Mouse (Mus musculus) thymus, postnatal 14 days (tissue): ENCODE results near the gene Usp54.

ENCODE experiments used
- DNase-seq: peaks from one replicate; pipeline ENCODE4 v3.0.0; 2021

The Usp54 gene

DNA sequence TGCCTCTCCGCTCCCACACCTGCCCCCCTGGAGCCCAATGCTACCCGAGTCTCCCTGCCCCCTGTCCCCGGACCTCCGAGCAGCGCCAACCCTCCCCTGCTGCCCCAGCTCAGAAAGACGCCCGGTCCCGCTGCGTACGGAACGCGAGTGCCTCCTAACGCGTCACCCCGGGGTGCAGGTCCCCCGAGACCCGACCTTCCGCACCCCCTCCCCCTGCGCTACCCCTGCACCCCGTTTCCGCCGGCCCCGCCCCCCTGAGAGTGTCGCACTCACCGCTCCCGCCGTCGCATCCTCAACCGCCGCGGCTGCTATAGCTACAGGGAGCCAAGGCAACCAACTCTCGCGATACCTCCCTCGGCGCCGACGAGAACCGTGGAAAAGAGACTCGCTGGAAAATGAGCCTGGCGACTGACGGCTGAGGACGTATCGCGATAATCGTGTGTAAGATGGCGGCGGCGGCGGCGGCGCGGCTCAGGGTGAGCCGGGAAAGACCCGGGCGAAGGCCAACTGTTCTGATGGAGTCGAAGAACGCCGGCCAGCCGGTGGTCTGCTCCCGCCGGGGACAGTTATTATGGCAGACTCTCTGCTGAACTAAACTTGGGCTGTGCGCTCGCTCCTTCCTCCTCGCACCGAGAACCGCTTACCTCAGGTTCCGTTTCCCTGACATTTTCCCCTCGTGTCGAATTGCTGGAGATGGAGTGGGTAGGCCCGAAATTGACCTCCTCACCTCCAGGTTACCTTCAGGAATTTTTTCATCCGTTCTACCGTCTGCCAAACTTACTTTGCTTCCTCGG is at the start of gene Usp54:
Gene Usp54 (minus strand): TSS at position 420 of the 794 bp plus-strand sequence.
- peak; percentile 100 for DNase-seq

- no peak for DNase-seq
Measured at GRCm38 (mm10) chr14:20689009-20689408, 48.1 kb upstream of the Usp54 start.

GRCm38 (mm10) chr14:20686576-20686975 is 45.7 kb upstream of the Usp54 start:
- no peak for DNase-seq

- peak; percentile 75 for DNase-seq
Measured at GRCm38 (mm10) chr14:20682498-20682897, 41.6 kb upstream of the Usp54 start.

GRCm38 (mm10) chr14:20681742-20682141 is 40.9 kb upstream of the Usp54 start:
- no peak for DNase-seq

DNA sequence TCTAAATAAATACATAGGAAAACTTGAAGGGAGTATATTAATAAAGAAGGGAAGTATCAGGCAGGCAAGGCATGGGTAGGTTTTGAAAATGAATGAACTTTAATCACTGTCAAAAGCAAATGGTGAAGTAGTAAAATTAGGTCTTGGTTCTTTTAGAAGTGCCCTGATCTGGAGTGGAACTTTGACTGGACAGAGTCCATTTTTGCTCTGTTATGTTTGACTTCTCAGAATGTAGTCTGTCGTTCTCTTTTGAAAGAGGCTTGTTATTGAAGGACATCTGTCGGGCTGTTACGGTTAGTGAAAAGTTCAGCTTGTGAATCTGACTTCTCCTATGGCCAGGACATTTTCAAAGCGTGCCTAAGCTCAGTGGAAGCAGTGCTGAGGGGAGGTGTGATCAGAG is 37.0 kb upstream of the Usp54 start:
- DNase-seq = no peak

GRCm38 (mm10) chr14:20674064-20674833 is 33.4 kb upstream of the Usp54 start, which contains the start of gene Sec24c:
TSS of gene Sec24c (plus strand) at chr14:20674308.
- peak; percentile 98 for DNase-seq

DNA sequence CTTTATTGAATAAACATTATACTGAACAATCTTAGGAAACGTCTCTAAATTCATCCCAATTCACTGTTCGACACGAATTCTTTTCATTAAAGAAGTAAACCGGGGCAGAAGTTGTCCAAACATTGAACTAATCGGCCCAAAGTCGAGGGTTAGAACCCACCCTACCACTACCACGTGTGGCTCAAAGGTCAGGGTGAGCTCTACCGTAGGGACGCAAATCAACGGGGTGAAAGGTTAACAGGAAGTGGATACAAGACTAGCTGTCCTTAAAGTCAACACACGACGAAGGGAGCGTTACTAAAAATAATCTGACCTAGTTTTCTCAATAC is 32.8 kb upstream of the Usp54 start:
- no peak for DNase-seq

DNA sequence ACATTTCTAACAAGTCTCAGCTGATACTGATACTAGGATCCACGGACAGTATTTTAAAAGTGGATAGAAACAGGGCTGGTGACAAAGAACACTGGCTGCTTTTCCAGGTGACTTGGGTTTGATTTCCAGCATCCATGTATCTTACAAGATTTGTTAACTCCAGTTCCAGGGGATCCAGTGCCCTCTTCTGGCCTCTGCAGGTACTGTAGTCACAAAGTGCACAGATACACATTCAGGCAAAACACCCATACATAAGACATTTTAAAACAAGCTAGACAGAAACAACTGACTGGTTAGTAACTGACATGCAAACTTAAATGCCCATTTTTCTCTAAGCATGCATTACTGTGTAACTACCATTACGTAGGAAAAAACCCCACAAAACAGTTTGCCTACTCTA is 32.1 kb upstream of the Usp54 start:
- DNase-seq = peak; percentile 50

DNA sequence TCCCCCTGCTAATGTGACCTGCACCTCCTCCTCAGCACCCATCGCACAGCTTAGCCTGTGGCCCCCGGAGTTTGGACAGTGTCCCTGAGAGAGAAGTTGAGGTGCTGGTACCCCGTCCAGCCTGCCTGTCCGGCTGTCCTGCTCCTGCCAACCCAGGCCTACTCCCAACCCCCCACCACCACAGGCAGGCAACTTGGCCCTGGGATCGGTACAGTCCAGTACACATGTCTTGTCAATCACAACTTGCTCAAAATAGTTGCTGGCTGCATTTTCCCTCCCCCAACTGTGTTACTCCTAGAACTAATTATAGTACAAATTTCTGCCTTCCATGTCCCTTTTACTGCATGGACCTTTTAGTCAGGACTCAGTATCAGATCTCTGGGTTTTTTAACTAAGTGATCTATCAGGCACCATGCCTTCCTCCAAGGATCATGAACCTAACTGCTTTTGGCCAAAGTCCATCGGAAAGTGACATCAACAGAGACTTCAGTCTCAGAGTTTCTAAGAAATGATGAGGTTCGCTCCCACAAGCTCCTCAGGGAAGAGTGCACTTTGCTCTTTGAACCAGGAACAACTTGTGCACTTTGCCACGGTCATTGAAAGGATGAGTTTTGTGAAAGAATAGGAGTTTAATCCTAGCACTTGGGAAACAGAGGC is 27.4 kb upstream of the Usp54 start, which contains the start of gene Synpo2l:
Gene Synpo2l (minus strand): TSS at position 201 of the 657 bp plus-strand sequence.
- DNase-seq = no peak

- DNase-seq = no peak
Measured at GRCm38 (mm10) chr14:20667469-20667868, 26.6 kb upstream of the Usp54 start.

- DNase-seq = no peak
Measured at GRCm38 (mm10) chr14:20664436-20664835, 23.6 kb upstream of the Usp54 start.

GRCm38 (mm10) chr14:20663601-20664000 is 22.7 kb upstream of the Usp54 start:
- DNase-seq = no peak

DNA sequence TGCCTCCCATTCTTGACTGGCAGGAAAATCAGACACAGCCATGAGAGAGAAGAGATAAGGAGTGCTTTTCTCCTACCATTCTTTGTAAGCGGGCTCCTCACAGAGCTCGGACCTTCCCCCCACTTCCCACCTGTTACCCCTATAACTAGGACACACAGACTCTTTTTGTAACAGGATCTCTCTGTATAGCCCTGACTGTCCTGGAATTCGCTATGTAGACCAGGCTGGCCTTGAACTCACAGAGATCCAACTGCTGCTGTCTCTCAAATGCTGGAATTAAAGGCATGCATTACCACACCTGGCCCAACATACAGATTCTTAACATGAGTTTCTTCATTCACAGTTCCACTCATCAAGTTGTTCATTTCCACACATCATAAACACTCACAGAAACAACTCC is 21.9 kb upstream of the Usp54 start:
- DNase-seq = no peak

DNA sequence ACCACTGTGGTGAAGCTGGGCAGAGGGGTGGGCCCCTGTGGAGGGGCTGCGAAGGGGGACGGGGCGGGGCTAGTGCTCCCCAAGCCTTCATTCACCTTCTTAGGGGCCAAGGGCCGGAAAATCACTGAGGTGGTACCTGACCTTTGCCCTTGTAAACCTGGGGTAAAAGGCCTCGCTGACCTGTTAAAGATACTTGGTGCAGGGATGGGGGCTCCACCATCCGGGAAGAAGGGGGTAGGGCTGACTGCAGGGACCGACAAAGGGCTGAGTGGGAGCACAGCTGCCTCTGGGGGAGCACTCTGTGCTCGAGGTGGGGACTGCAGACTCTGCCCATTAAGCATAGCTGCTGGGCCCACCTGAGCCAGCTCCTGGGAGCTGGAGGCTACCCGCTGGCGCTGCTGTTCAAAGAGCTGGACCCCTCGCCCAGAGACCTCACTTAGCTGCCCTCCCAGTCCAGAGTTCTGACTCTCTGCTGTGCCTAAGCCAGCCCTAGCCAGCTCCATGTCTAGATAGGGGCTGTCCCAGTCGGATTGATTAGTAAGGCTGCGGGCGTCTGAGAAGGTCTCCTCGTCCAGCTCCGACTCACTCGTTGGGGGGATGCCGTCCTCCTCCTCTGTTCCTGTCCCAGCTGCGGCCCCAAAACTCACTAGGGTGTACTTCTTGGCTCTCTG is 20.9 kb upstream of the Usp54 start:
- DNase-seq = no peak

DNA sequence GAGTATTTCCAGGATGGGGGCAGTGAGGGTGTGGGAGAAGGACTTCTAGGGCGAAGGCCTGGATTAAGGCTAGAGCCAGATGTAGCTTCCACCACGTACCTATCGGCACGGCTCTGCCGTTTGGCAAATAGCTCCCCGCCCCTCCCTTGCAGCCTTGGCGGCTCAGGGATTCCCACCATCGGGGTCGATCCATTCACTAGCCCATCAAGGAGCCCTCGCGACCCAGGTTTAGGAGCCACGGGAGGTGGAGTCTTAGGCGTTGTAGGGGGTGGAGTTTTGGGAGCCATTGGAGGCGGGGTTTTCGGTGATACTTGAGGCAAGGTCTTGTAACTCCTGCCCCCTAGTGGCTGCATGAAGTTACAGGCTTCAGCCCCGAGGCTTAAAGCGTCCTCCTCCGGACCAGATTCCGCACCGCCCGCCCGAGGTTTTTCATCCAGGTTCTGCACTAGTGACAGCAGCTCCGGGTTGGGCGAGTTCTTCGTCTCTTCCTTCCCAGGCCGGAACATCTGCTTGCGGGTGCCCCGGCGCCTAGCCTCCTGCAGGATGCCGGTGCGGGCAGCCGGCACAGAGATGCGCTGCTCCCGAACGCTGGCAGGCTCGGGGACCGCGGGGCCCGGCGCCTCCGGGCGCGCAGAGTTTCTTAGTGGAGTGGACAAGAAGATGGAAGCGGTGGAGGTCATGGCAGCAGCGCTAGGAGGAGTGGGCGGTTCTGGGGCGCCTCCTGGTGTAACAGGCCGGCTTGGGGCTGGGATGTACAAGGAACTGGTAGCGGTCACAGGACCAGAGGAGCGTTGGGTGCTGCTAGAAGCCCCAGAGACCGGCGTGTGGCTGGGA is 20.2 kb upstream of the Usp54 start:
- peak; percentile 94 for DNase-seq

DNA sequence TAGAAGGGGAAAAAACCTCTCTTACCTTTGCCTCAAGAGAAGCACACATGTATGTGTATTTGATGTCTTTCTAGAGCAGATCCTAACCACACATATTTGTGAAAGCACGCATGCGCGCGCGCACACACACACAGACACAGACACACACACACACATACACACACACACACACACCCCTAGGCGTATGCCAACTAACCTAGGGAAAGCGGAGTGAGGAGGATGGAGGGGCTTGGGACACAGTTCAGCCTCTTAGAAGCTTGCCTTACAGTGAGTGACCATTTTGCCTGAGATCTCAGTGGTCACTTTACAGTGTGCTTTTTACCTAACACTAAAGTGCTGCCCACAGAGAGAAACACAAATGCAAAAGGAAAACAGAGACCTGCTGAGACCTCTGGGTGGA is 18.8 kb upstream of the Usp54 start:
- DNase-seq = no peak

GRCm38 (mm10) chr14:20658902-20659301 is 18.0 kb upstream of the Usp54 start:
- DNase-seq = no peak

- DNase-seq = peak; percentile 46
Measured at GRCm38 (mm10) chr14:20658326-20658725, 17.5 kb upstream of the Usp54 start.

DNA sequence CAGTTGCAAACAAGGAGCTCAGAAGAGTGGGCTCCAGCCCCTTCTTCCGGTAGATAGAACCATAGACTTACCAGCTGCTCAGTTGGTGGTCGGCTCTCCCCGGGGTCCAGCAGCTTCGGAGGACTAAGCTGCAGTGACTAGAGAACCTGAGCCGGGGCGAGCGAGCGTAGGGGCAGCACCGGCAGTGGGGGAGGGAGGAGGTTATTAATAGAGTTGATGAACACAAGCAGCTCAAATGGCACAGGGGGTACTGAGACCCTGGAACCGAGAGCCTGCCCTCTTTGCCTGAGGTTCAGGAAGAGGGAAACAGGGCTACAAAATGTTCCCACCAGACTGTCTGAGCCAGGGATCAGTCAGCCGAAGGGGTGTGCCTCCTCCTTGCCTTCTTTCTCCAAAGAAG is 15.5 kb upstream of the Usp54 start, which contains the start of gene Myoz1:
Gene Myoz1 (minus strand): TSS at position 180 of the 400 bp plus-strand sequence.
- no peak for DNase-seq

DNA sequence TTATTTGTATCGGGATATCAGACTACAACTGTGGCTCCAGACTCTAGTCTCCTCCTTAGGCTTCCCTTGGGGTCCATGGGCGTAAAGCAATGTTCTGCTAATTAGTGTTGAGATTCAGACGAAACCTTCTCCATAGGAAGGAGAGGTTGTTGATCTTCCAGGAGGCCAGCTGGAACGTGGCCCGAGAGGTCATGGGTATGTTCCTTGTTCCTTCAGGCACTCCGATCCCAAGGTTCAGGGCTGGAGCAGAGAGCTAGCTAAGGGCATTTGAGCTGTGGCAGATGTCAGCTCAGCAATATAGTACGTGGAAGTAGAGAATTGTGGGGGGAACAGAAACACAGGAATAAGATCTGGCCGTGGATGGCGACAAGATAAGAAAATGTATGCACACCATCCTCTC is 14.9 kb upstream of the Usp54 start:
- DNase-seq = no peak
